Mouse (Mus musculus): ENCODE measurements around the gene Ptpra. TPM values are rescaled to one million over a fixed set of nuclear protein-coding genes. Genes with fewer than 3 reads are reported as not detected.

The Ptpra gene
- polyA plus RNA-seq (2017; shearing (Covaris generic)): 137 TPM

GRCm38 (mm10) chr2:130449794-130450433 is at the start of gene Ptpra:
Ptpra (plus strand) TSS chr2:130450278.

GRCm38 (mm10) chr2:130404939-130405338 is 45.1 kb upstream of the Ptpra start, which contains the start of the genes Gm28372 and 1700020A23Rik:
Gm28372 (plus strand) TSS chr2:130405239.
1700020A23Rik (plus strand) TSS chr2:130405259.

GRCm38 (mm10) chr2:130406178-130406577 is 43.9 kb upstream of the Ptpra start, which contains the start of gene Tmem239:
Tmem239 (plus strand) TSS chr2:130406478.

GRCm38 (mm10) chr2:130424126-130424853 is 25.8 kb upstream of the Ptpra start, which contains the start of the genes Vps16 and Pced1a:
Vps16 (plus strand) TSS chr2:130424339.
Pced1a (minus strand) TSS chr2:130424701.

GRCm38 (mm10) chr2:130563212-130564055 is 113.4 kb downstream of the Ptpra start, which contains the start of gene Mrps26:
Mrps26 (plus strand) TSS chr2:130563742.

GRCm38 (mm10) chr2:130575873-130576272 is 125.8 kb downstream of the Ptpra start, which contains the start of gene Oxt:
Oxt (plus strand) TSS chr2:130576173.

GRCm38 (mm10) chr2:130582552-130582951 is 132.5 kb downstream of the Ptpra start, which contains the start of gene Avp:
Avp (minus strand) TSS chr2:130582554.

Other genes with a start within 250 kb of the Ptpra start
- 360 TPM for gene Nop56, start 175.8 kb upstream of the Ptpra start, polyA plus RNA-seq (2017; shearing (Covaris generic))
- 118 TPM for gene Idh3b, start 165.7 kb upstream of the Ptpra start, polyA plus RNA-seq (2017; shearing (Covaris generic))
- not detected for gene Ebf4, start 155.1 kb upstream of the Ptpra start, polyA plus RNA-seq (2017; shearing (Covaris generic))
- 0.26 TPM for gene Cpxm1, start 52.7 kb upstream of the Ptpra start, polyA plus RNA-seq (2017; shearing (Covaris generic))
- not detected for gene Gm28372, start 45.0 kb upstream of the Ptpra start, polyA plus RNA-seq (2017; shearing (Covaris generic))
- gene 1700020A23Rik, start 45.0 kb upstream of the Ptpra start, polyA plus RNA-seq (2017; shearing (Covaris generic)): not detected
- not detected for gene Tmem239, start 43.8 kb upstream of the Ptpra start, polyA plus RNA-seq (2017; shearing (Covaris generic))
- gene Vps16, start 25.9 kb upstream of the Ptpra start, polyA plus RNA-seq (2017; shearing (Covaris generic)): 247 TPM
- 16.8 TPM for gene Pced1a, start 25.6 kb upstream of the Ptpra start, polyA plus RNA-seq (2017; shearing (Covaris generic))
- gene Mrps26, start 113.5 kb downstream of the Ptpra start, polyA plus RNA-seq (2017; shearing (Covaris generic)): 49.8 TPM
- gene Oxt, start 125.9 kb downstream of the Ptpra start, polyA plus RNA-seq (2017; shearing (Covaris generic)): not detected
- gene Avp, start 132.3 kb downstream of the Ptpra start, polyA plus RNA-seq (2017; shearing (Covaris generic)): not detected
- 8.9 TPM for gene Fastkd5, start 179.7 kb downstream of the Ptpra start, polyA plus RNA-seq (2017; shearing (Covaris generic))
- 2.9 TPM for gene Ubox5, start 179.8 kb downstream of the Ptpra start, polyA plus RNA-seq (2017; shearing (Covaris generic))
- 2.8 TPM for gene Lzts3, start 192.5 kb downstream of the Ptpra start, polyA plus RNA-seq (2017; shearing (Covaris generic))
- 136 TPM for gene Ddrgk1, start 214.4 kb downstream of the Ptpra start, polyA plus RNA-seq (2017; shearing (Covaris generic))
- 20.1 TPM for gene Itpa, start 217.3 kb downstream of the Ptpra start, polyA plus RNA-seq (2017; shearing (Covaris generic))
- gene Slc4a11, start 247.2 kb downstream of the Ptpra start, polyA plus RNA-seq (2017; shearing (Covaris generic)): not detected

Measured in effector memory CD4-positive, alpha-beta T cell, adult 5 months (primary cell).